Mouse (Mus musculus) liver, adult 2 months (tissue): Measurements from ENCODE around the gene Card9.

Experiments used
- CTCF ChIP-seq: fragments of 200-500 bp; IDR thresholded peaks from 2 replicates; pipeline ENCODE4 v1.5.1; 2011; ENCODE audit warnings: low read depth, low read length, control low read depth
- POLR2A ChIP-seq: fragments of 200-500 bp; IDR thresholded peaks from 2 replicates; pipeline ENCODE4 v1.6.1; 2011; ENCODE audit warnings: low read length, control low read depth; ENCODE audit not compliant: insufficient read depth; ENCODE audit errors: extremely low read depth

- TF ChIP-seq POLR2A (no peak), CTCF (no peak)
Measured at GRCm38 (mm10) chr2:26410091-26410490, 49.4 kb upstream of the Card9 start.
